Mouse (Mus musculus): ENCODE data around the gene Nr2e3.
"Not testable (repeated sequence)": the region's sequence is repeated elsewhere in the genome, so short reads cannot be mapped to it uniquely, and the experiment has no call there.

Nr2e3 gene

DNA sequence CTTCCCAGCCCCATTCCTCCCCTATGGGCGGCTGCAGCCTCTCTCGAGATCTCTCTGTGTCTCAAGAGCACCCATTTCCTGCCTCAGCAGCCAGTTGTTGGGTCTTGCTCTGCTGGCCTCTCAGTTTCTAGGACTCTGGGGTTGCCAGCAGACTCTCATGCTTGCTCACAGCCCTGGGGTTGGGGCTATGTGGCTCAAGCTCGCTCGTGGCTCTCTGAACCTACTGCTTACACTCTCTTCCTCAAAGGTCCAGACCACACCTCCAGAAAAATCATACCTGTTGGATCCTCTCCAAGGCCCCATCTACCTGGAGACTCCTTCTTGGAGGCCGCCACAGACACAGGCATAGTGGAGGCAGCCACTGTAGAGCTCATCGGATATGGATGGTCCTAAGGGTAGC lies 10.9 kb downstream of the Nr2e3 start:
- no peak for DNase-seq

DNA sequence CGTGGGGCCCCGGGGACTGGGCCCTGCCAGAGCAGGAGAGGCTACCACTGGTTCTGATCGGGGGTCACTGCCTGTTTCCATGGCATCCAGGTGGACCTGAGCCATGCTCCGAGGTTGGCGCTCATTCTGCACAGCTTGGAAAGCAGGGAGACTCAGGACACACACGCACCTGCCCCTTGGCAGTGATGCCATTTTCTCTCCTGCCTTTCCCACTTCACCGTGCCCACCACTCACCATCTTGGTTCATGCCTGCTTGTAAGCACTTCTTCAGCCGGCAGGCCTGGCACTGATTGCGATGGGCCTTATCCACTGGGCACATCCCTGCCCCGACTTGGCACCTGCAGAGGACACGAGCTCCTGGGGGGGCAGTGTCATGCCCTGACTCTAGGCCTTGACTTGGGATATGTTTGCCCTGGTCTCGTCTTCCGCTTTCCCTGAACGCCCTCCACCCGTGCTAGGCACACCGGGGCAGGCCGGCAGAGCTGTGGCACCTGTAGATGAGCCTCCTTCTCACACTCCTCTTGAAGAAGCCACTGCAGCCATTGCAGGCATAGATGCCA lies 11.7 kb downstream of the Nr2e3 start:
- DNase-seq = no peak

DNA sequence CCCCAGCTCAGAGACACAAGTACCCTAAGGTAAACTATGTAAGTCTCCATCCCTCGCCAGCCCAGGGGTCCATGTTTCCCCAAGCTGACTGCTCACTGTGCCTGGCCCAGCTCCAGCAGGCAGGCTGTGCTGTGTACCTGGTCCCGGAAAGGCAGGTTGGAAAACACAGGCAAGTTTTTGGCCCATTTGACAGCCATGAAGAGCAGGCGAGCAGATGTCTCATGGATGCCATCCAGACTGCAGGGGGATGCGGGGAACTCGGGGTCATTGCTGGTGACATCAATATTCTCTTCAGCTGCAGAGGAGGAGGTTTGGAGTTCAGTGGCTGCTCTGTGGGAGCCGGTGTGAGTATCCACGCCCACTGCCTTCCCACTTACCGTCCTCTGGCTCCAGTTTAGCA lies 12.2 kb downstream of the Nr2e3 start:
- DNase-seq = no peak

DNA sequence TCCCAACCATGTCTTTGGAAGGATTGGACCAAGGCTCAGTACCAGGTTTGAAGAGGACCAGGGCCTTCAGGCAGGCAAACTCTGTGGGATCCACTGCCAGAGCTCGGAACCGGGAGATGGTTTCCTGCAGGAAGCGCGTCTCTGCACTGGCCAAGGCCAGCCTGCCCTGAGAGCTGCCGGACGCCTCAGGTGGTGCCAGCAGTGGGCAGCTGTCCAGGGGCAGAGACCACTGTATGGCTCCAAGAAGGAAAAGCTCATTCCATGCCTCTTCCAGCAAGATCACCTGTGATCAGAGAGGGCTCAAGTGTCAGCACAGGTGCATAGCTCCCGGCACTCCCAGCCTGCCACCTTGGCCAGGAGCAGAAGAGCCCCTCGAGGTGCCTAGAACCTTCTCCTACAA lies 13.2 kb downstream of the Nr2e3 start:
- DNase-seq = no peak

DNA sequence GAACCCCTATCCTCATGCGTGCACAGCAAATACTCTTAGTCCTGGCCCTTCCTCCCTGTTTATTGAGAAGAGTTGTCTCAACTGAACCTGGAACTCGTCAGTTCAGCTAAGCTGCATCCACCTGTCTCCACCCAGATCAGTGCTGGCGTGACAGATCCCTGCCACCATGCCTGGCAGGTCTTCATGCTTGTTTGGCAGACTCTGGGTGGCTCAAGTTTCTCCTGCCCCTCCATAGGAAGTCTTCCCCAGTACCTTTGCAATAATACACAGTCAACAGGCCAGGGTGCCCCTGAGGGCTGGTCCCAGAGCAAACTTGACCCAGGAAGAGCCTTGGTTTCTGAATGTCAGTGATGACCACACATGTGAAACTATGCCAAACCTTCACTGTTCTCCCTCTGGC lies 15.2 kb downstream of the Nr2e3 start:
- DNase-seq = no peak

DNA sequence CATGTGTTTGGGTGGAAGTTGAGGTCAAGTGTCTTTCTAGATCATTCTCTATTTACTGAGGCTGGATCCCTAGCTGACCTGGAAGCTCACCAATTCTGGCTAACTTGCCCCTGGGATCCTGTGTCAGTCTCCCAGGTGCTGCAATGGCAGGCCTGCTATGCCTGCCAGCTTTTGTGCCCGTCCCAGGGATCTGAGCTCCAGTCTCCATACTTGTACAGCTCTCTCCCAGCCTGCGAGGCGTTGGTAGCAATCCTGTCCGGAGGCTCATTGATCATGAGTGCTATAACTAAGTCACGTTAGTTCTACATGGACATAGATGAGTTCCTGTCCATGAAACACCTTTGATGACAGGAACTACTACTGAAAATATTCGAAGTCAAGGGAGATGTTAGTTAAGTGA lies 16.6 kb downstream of the Nr2e3 start:
- no peak for DNase-seq

DNA sequence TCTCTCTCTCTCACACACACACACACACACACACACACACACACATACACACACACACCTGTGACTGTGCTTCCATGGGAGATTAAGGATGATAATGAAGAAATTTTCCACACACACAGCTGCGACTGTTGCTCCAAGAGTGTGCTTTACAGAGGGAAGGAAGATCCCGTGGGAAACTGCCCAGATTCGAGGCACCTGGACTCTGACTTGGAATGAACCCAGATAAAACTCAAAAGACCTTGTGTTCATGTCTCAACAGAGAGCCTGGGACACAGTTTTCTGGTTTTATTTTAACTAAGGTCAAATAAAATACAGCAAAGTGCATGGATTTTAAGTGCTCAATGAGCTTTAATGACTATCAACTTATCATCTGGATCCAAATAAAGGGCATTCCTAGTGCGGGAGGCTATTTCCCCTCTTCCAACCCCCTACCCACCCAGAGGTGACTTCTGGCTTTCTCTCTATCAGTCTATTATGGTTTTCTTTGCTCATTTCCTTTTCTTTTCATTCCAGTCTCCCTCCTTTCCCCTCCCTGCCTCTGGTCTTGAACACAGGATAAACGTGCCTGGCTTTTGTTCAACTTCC lies 17.9 kb downstream of the Nr2e3 start:
- no peak for DNase-seq

DNA sequence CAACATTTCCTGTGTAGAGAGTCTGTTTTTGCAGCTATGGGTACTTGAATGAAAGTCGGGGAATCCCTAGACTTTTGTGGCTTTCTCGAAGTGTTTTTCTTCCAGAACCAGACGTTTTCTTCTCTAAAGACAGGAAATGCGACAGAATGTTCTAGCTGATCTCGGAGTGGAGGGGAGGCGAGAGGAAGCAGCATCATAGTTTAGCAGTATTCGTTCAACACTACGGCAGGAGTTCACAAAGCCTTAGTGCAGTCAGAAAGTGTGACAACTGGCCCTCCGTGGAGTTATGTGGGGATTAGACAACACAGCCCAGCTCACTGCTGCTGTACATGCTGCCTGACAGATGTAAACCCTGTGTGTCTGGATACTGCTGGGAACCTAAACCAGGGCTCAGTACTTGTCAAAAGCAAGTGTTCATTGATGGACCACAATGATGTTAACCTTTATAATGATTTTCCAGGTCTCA lies 18.5 kb downstream of the Nr2e3 start:
- DNase-seq = no peak

DNA sequence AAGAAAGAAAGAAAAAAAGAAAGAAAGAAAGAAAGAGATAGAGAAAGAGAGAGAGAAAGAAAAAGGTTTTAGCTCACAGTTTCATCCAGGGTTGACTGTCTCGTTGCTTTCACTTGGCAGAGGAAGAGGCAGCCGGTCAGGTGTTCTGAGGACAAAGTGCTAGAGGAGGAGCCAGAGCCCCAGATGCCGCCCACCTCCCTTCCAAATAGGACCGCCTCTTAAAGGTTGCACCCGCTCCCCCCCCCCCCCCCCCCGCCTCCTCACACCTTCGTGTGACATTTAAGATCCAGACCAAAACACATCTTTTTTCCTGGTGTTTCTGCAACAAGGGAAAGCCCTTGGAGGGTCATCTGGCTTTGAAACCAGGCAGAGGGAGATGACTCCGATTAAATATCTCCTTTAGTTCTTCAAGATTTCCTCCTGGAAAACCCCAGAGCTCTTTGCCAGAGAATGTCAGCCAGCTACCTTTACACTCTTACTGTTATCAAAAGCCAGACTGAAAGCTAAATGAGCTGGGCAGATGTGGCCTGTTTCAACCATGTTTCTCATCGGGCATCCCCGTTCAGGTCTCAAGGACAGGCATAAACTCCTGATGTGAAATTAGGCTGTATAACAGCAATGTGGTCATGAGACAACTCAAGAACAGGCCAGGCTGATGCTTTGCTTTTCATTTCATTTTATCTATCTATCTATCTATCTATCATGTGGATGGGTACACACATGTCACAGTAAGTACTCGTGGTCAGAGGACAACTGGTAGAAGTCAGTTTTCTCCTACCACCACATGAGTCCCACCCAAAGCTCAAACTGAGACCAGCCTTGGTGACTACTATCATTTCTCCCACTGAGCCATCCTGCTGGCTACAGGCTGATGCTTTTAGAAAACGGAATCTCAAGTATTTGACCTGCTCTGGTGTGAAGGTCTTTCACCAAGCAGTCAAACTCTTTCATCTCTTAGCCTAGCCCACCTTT lies 19.3 kb downstream of the Nr2e3 start:
- DNase-seq = no peak

DNA sequence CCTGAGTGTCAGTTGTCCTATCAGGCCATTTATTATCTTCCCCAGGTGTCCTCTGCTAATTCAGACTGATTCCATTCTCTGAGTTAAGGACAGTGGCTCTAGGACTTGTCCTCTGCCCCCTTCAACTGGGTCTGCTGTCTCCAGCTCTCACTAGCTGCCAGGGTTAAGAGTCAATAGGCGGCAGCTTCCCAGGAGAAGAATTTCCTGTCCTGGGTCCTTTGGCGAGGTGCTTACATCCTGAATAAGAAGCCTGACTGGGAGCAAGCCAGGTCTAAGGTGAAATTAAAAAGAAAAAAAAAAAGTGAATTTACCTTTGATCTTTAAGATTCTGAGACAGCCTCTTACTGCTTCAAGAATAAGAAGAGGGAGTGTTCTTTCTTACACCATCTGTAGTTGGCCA lies 20.8 kb downstream of the Nr2e3 start:
- DNase-seq = no peak

DNA sequence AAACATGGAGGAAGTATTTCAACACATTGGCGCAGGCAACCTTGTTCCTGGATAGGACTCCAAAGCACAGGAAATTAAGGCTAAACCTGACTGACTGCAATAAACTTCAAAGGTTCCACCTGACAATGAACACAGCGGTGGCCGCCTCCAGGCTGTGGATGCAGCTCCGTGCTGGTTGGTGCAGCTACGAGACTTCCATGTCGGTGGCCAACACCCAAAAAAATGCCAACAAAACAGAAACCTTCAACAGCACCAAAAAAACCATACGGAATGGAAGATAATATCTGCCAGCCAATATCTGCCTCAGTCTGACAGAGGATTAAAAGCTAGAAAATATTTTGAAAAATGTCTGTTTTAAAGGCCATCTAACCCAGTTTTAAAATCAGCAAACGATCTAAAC lies 21.9 kb downstream of the Nr2e3 start:
- no peak for DNase-seq

DNA sequence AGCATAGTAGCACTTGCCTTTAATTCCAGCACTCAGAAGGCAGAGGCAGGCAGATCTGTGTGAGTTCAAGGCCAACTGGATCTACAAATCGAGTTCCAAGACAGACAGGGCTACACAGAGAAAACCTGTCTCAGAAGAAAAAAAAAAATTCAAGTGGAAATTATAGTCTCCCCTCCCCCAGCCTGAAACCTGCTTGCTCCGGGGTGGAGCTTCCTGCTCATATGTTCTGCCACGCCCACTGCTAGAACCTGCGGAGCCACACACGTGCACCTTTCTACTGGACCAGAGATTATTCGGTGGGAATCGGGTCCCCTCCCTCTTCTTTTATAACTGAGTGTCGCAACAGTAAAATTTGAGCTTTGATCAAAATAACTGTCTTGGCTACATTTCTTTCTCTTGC lies 24.6 kb downstream of the Nr2e3 start:
- DNase-seq = not testable (repeated sequence)

DNA sequence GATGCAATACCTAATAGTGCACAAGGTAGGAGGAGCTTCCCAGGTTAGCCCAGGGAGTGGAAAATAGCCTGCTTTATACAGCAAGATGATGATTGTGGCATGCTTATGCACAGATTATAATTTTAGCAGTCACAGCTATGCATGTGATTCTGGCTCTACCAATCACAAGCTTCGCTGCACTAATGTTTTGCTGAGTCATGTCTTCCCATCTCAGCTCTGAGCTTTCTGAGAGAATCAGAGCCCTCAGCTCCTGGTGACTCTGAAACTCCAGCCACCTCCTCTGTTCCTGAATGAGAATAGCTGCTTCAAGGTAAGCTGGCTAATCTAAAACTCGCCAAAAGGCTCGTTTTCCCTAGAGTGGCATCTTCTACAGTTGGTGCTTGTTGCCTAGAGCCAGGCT lies 30.2 kb downstream of the Nr2e3 start:
- no peak for DNase-seq

DNA sequence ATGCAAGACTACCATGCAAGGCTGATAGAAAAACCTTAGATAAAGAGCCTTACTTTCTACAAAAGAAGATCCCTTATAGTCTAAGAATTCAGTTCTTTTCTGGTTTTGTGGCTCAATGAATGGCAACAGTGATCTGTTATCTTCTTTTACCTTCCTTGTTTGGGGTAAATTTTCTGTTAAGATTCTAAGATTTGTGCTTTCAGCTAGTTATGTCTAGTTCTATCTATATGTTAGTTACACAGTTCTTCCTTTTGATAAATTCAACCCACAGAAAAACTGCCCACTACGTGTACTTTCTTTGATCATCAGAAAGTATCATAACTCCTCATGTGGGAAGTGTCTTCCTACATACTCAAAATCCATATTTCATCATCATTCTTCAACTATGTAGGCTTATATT lies 45.7 kb downstream of the Nr2e3 start:
- DNase-seq = no peak

DNA sequence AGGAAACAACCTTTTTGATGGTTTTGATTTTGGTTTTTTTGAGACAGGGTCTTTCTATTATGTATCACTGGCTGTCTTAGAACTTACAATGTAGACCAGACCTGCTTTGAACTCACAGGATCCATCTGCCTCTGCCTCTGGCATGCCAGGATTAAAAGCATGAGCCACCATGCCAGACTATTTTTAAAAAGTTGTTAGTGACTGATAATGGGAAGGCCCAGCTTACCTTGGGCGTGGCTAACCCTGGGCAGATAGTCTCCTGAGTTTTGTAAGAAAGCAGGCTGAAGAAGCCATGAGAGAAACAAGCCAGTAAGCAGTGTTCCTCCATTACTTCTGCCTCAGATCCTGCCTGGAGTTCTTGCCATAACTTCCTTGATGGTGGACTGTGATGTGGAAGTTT lies 57.1 kb downstream of the Nr2e3 start:
- DNase-seq = no peak

Data from embryo, embryonic 11 days (tissue).